Mouse (Mus musculus) forebrain, embryonic 14.5 days (tissue): ENCODE measurements around the gene Taf11. TPM values are rescaled to one million over a fixed set of nuclear protein-coding genes. Genes with fewer than 3 reads are reported as not detected.
A peak's percentile ranks its signal among the peaks of the same experiment; 100 is the strongest.

Experiments used
- ATAC-seq: fragments of 200-750 bp; cut with Nextera tagmentation; 2 replicates; pipeline ENCODE4 v1.8.0; 2017; ENCODE audit warnings: mild to moderate bottlenecking, moderate library complexity
- DNase-seq: peaks from one replicate; pipeline ENCODE4 v3.0.0-alpha.2; 2015; ENCODE audit warnings: low spot score
- H3K27ac ChIP-seq: fragments of 300-500 bp; sonication (generic); 2 replicates; pipeline ENCODE4 v1.5.1; 2014; ENCODE audit warnings: low read depth, mild to moderate bottlenecking, control low read depth, low read length, moderate library complexity
- H3K27me3 ChIP-seq: fragments of 300-500 bp; sonication (generic); replicated peaks from 2 replicates; pipeline ENCODE4 v1.6.1; 2014; ENCODE audit warnings: low read length, control low read depth, mixed read lengths; ENCODE audit not compliant: control insufficient read depth, insufficient read depth
- H3K36me3 ChIP-seq: fragments of 300-500 bp; sonication (generic); 2 replicates; pipeline ENCODE4 v1.6.1; 2014; ENCODE audit warnings: low read length, control low read depth; ENCODE audit not compliant: control insufficient read depth, insufficient read depth
- H3K4me1 ChIP-seq: fragments of 300-500 bp; sonication (generic); 2 replicates; pipeline ENCODE4 v1.6.1; 2014; ENCODE audit warnings: antibody characterized with exemption, low read length, control low read depth; ENCODE audit not compliant: control insufficient read depth, insufficient read depth
- H3K4me2 ChIP-seq: fragments of 300-500 bp; sonication (generic); 2 replicates; pipeline ENCODE4 v1.6.1; 2014; ENCODE audit warnings: mild to moderate bottlenecking, control low read depth, low read length
- H3K4me3 ChIP-seq: fragments of 300-500 bp; sonication (generic); 2 replicates; pipeline ENCODE4 v1.5.1; 2014; ENCODE audit warnings: low read depth, low read length, control low read depth
- H3K9ac ChIP-seq: fragments of 300-500 bp; sonication (generic); 2 replicates; pipeline ENCODE4 v1.6.1; 2014; ENCODE audit warnings: mild to moderate bottlenecking, low read length, control low read depth, moderate library complexity
- H3K9me3 ChIP-seq: fragments of 300-500 bp; sonication (generic); replicated peaks from 2 replicates; pipeline ENCODE4 v1.6.1; 2016; ENCODE audit warnings: low read length, control low read depth, mixed read lengths; ENCODE audit not compliant: control insufficient read depth
- WGBS: fragments of 180-500 bp; shearing (Covaris S2); extraction: QIAGEN DNeasy Blood & Tissue Kit; methylation state at CpG from one replicate; pipeline ENCODE4 v1.1.7; 2014; 5-methylcytosine and 5-hydroxymethylcytosine counted together
- polyA plus RNA-seq: library from polyadenylated mRNA; unstranded; fragments of >200 nt; fragmentation: Nextera tagmentation; extraction: Ambion mirVana; gene quantifications from 2 replicates; pipeline ENCODE4 v1.2.1, GENCODE M21; 2014

Gene Taf11
- polyA plus RNA-seq, 1 experiment from 2014 or later, result 65.2 TPM

DNA sequence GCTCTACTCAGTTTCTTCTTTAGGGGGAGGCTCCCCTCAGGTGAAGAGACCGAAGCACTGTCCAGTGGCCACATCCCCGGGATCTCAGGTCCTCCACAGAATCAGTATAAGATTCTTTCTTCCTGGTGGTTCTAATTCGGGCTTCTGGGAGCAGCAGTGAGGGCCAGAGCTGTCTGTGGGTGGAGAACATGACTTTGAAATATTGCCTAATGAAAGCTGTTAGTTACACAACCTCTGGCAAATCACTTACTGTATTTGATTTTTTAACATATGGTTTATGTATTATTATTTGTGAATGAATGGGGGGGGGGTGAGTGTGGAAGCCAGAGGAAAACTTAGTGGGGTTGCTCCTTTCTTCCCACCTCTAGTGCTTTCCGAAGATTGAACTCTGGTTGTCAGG is 22.2 kb upstream of the Taf11 start:
- Histone ChIP-seq H3K27me3 (no peaks in the 10 kb centered on the region), H3K9ac (no peak overlapping the region), H3K27ac (no peak overlapping the region), H3K9me3 (no peaks in the 10 kb centered on the region), H3K4me1 (no peaks in the 10 kb centered on the region), H3K4me3 (no peak overlapping the region), H3K4me2 (no peak overlapping the region), H3K36me3 (no peaks in the 10 kb centered on the region)
- ATAC-seq, result no peak
- 88% methylated on average over 4 of the region's 4 CpGs for WGBS
- no peak for DNase-seq

DNA sequence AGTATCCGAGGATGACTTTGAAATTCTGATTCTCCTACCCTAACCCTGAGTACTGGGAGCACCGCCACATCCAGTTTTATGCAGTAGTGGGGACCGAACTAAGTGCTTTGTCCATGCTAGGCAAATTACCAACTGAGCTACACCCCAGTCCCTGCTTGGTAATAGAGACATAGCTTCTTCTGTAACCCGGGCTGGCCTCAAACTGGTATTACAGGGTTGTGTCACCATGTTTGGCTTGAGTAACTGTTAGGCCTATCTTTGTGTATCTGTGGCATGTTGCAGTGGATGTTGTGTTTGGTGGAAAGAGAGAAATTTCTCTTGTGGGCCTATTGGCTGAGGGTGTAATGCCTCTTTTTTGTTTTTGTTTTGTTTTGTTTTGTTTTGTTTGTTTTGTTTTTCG is 20.6 kb upstream of the Taf11 start:
- no peaks in the 10 kb centered on the region for H3K4me1 ChIP-seq
- no peak overlapping the region for H3K9ac ChIP-seq
- 91% methylated on average over 5 of the region's 5 CpGs for WGBS
- H3K9me3 ChIP-seq, result no peaks in the 10 kb centered on the region
- no peak overlapping the region for H3K4me2 ChIP-seq
- H3K27me3 ChIP-seq, result no peaks in the 10 kb centered on the region
- DNase-seq (no peak), ATAC-seq (no peak)
- H3K27ac ChIP-seq, result no peak overlapping the region
- H3K36me3 ChIP-seq, result no peaks in the 10 kb centered on the region
- no peak overlapping the region for H3K4me3 ChIP-seq

DNA sequence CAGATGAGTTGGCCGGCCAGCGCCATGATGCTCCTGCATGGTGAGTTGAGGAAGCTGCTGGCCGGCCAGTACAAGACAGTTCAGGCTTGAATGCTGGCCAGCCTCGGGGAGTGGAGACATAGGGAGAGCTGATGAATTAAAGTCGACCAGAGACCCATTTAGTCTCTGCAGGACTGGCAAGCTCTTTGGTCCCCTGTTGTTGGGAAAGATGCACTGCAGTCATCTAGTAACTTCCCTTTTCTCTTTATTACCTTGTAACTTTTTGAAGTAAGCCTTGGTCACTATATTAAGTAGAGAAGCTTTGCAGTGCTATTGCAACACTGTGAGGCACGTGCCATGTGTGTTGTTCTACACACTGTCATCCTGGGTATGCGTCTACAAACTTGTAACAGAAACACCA is 15.9 kb upstream of the Taf11 start:
- 81% methylated on average over 7 of the region's 7 CpGs for WGBS
- H3K9me3 ChIP-seq, result no peaks in the 10 kb centered on the region
- ATAC-seq, result no peak

DNA sequence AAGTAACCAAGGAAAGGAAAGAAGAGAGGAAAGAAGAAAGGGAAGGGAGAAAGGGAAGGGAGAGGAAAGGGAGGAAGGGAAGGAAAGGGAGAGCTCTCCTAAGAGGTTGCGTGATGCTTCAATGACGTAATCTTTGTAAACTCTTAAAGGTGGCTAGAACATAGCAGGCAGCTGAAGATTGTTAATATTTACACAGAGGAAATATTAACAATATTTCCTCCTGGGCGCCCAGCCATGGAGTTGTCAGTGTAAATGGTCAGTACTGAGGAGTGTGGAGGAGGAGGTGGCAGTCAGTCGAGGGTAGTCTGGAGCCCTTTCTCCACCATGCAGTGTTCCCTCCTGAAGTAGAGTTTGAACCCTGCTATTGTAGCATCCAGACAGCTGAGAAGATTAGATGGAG is 15.4 kb upstream of the Taf11 start:
- Histone ChIP-seq H3K4me3 (no peak overlapping the region), H3K4me2 (no peak overlapping the region), H3K27ac (no peak overlapping the region), H3K36me3 (no peaks in the 10 kb centered on the region), H3K27me3 (no peaks in the 10 kb centered on the region), H3K9ac (no peak overlapping the region), H3K4me1 (no peaks in the 10 kb centered on the region; the same call in 1 of the 2 replicates), H3K9me3 (no peaks in the 10 kb centered on the region)
- DNase-seq (no peak), ATAC-seq (no peak)
- 88% methylated on average over 4 of the region's 4 CpGs for WGBS

More for the DNA sequence above, 15.9 kb upstream of the Taf11 start:
- H3K9ac ChIP-seq, result no peak overlapping the region
- no peak overlapping the region for H3K4me2 ChIP-seq
- no peaks in the 10 kb centered on the region; the same call in 1 of the 2 replicates for H3K4me1 ChIP-seq
- no peak overlapping the region for H3K4me3 ChIP-seq
- no peak for DNase-seq
- H3K27me3 ChIP-seq, result no peaks in the 10 kb centered on the region
- no peaks in the 10 kb centered on the region for H3K36me3 ChIP-seq
- H3K27ac ChIP-seq, result no peak overlapping the region

DNA sequence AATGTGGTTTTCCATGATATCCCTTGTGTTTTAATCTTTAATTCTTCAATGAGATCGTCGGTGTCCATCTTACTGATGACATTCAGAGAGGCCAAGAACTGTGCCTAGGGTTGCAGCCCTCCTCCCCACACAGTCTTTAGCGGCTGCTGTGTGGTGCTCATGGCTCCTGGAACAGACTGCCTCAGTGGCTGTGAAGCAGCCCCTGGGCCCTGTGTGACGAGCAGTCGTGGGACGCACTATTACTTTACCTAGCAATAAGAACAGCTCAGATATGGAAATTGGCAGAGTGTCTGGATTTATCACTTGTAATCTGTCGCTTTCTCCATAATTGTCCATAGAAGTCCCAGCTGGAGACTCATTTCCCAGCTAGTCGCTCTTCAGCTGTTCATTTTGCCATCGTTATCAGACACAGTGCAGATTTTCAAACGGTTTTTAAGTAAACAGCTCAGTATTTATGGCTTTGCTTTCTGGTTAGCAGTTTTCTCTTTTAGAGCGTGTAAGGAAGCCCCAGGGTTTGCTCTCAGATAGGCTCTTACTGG is 12.6 kb upstream of the Taf11 start:
- H3K9me3 ChIP-seq, result no peaks in the 10 kb centered on the region
- peak overlapping the region; percentile 44; the same call in 1 of the 2 replicates for H3K27ac ChIP-seq
- H3K4me3 ChIP-seq, result no peak overlapping the region
- DNase-seq (peak; percentile 43), ATAC-seq (no peak)
- H3K4me2 ChIP-seq, result no peak overlapping the region
- no peaks in the 10 kb centered on the region for H3K36me3 ChIP-seq
- H3K27me3 ChIP-seq, result no peaks in the 10 kb centered on the region
- no peaks in the 10 kb centered on the region; the same call in 1 of the 2 replicates for H3K4me1 ChIP-seq
- no peak overlapping the region for H3K9ac ChIP-seq
- 76% methylated on average over 11 of the region's 11 CpGs for WGBS

DNA sequence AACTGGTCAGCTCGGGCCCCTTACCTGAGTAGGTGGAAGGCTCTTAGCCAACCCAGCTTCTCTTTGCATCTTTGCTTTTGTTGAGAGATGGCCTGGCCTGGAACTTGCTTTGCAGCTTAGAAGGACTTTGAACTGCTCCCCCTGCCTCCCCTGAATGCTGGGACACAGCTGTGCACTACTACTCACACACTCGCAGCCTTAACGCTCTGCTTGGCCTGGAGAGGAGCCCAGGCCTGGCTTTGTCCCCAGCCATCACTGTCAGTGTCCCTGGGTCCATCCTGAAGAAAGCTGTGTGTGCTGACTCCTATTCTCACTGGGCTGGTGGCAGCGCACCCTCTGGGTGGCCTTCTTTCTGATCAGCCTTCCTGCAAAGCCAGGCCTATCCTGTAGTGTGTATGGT is 11.0 kb upstream of the Taf11 start:
- no peaks in the 10 kb centered on the region for H3K9me3 ChIP-seq
- no peaks in the 10 kb centered on the region for H3K27me3 ChIP-seq
- DNase-seq, result no peak
- no peak overlapping the region for H3K9ac ChIP-seq
- no peak overlapping the region for H3K4me3 ChIP-seq
- no peak overlapping the region for H3K27ac ChIP-seq
- no peaks in the 10 kb centered on the region for H3K36me3 ChIP-seq
- WGBS, result 78% methylated on average over 4 of the region's 4 CpGs
- no peak for ATAC-seq
- no peaks in the 10 kb centered on the region; the same call in 1 of the 2 replicates for H3K4me1 ChIP-seq
- no peak overlapping the region for H3K4me2 ChIP-seq

DNA sequence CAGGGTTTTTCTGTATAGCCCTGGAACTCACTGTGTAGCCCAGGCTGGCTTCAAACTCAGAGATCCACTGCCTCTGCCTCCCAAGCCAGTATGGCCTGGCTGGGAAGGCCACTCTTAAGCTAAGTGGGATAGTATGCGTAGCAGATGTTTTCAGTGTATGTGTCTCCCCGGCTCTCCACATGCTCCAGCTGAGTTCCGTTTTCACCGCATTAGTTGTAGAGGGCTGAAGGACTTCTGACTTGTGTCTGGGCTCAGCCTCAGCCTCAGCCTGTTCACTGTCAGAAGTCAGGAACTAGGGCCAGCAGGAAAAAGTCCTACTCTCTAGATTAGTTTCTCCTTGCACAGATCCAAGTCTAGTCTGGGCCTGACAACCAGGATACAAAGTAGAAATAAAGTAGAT is 6.7 kb upstream of the Taf11 start:
- 89% methylated on average over 4 of the region's 4 CpGs for WGBS

DNA sequence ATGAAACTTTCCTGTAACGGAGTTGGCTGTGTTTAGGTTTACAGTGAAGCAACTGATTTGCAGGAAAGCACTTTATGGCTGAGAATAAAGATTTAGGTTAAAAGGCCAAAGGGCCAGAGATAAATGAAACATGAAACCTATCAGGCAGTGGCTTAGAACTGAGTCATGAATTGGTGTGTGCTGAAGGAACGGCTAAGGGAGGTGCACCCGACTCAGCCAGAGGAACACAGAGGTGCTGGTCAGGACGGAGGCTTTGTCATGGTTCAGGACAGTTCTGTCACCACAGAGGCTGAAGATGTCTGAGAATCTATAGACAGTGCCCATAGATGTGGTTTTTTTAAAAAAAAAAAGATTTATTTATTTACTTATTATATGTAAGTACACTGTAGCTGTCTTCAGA is 5.1 kb upstream of the Taf11 start:
- no peak overlapping the region for H3K4me2 ChIP-seq
- ATAC-seq (no peak), DNase-seq (no peak)
- no peaks in the 10 kb centered on the region for H3K27me3 ChIP-seq
- 93% methylated on average over 4 of the region's 4 CpGs for WGBS
- peaks cover 12% of the 10 kb centered on the region for H3K4me1 ChIP-seq
- no peak overlapping the region for H3K4me3 ChIP-seq
- no peaks in the 10 kb centered on the region for H3K9me3 ChIP-seq
- 0 out of 2 replicates have a peak, but pooled peaks cover 2% of the 10 kb centered on the region for H3K36me3 ChIP-seq
- H3K9ac ChIP-seq, result no peak overlapping the region
- no peak overlapping the region for H3K27ac ChIP-seq

More for the DNA sequence above, 6.7 kb upstream of the Taf11 start:
- Histone ChIP-seq H3K36me3 (0 out of 2 replicates have a peak, but pooled peaks cover 2% of the 10 kb centered on the region), H3K9ac (no peak overlapping the region), H3K4me3 (no peak overlapping the region), H3K27me3 (no peaks in the 10 kb centered on the region), H3K4me2 (no peak overlapping the region), H3K4me1 (no peaks in the 10 kb centered on the region), H3K9me3 (no peaks in the 10 kb centered on the region), H3K27ac (no peak overlapping the region)
- DNase-seq (no peak), ATAC-seq (no peak)

DNA sequence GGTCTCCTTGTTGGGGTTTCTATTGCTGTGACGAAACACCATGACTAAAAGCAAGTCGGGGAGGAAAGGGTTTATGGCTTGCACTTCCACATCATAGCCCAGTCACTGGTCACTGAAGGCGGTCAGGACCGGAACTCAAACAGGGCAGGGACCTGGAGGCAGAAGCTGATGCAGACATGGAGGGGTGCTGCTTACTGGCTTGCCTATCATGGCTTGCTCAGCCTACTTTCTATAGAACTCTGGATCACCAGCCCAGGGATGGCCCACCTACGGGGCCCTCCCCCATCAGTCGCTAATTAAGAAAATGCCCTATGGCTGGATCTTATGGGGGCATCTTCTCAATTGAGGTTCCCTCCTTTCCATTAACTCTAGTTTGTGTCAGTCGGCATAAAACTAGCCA is 1.7 kb upstream of the Taf11 start:
- Histone ChIP-seq H3K9me3 (no peaks in the 10 kb centered on the region), H3K9ac (no peak overlapping the region), H3K27ac (no peak overlapping the region), H3K27me3 (no peaks in the 10 kb centered on the region), H3K4me3 (no peak overlapping the region), H3K4me1 (peaks cover 23% of the 10 kb centered on the region), H3K36me3 (0 out of 2 replicates have a peak, but pooled peaks cover 2% of the 10 kb centered on the region), H3K4me2 (no peak overlapping the region)
- ATAC-seq, result no peak
- WGBS, result 86% methylated on average over 7 of the region's 7 CpGs
- no peak for DNase-seq
